Mouse (Mus musculus) cerebellum, adult 2 months (tissue): Measurements from ENCODE around the gene Ggt6. TPM values are rescaled to one million over a fixed set of nuclear protein-coding genes. Genes with fewer than 3 reads are reported as not detected.
"Not testable (repeated sequence)": the region's sequence is repeated elsewhere in the genome, so short reads cannot be mapped to it uniquely, and the experiment has no call there.

ENCODE experiments used
- DNase-seq, 2 experiments: peaks; one replicate each; pipeline ENCODE4 v3.0.0; 2021
- H3K27ac ChIP-seq: fragments of 200-500 bp; 2 replicates; pipeline ENCODE4 v1.5.1; 2012; ENCODE audit warnings: low read length, control low read depth, inconsistent platforms; ENCODE audit not compliant: insufficient read depth
- H3K27me3 ChIP-seq: fragments of 200-500 bp; 2 replicates; pipeline ENCODE4 v1.6.1; 2012; ENCODE audit warnings: inconsistent platforms, mild to moderate bottlenecking, low read length, moderate library complexity; ENCODE audit not compliant: control insufficient read depth, insufficient read depth
- H3K4me1 ChIP-seq: fragments of 200-500 bp; 2 replicates; pipeline ENCODE4 v1.6.1; 2011; ENCODE audit warnings: low read length; ENCODE audit not compliant: control insufficient read depth, insufficient read depth
- H3K4me3 ChIP-seq: fragments of 200-500 bp; replicated peaks from 2 replicates; pipeline ENCODE3; 2011; ENCODE audit warnings: mild to moderate bottlenecking, low read depth, low read length, control low read depth; ENCODE audit not compliant: insufficient read depth
- CTCF ChIP-seq: fragments of 200-500 bp; IDR thresholded peaks from 2 replicates; pipeline ENCODE4 v1.5.1; 2011; ENCODE audit warnings: low read depth, mild to moderate bottlenecking, control low read depth, low read length, moderate library complexity, borderline replicate concordance; ENCODE audit not compliant: insufficient read depth
- POLR2A ChIP-seq: fragments of 200-500 bp; IDR thresholded peaks from 2 replicates; pipeline ENCODE4 v1.6.1; 2011; ENCODE audit warnings: low read length, control low read depth, borderline replicate concordance; ENCODE audit not compliant: insufficient read depth
- WGBS: fragments of 180-500 bp; shearing (Covaris S2); methylation state at CpG from one replicate; pipeline ENCODE4 v1.1.7; 2018; 5-methylcytosine and 5-hydroxymethylcytosine counted together
- polyA plus RNA-seq: library from polyadenylated mRNA; depleted of rRNA; stranded (reverse); fragments of >200 nt; gene quantifications from 2 replicates; pipeline ENCODE4 v1.2.3, GENCODE M21; 2012

The Ggt6 gene
- polyA plus RNA-seq, 1 experiment = 0.15 TPM

GRCm38 (mm10) chr11:72421518-72422278 is 13.6 kb upstream of the Ggt6 start:
- no peak overlapping the region for H3K27ac ChIP-seq
- WGBS = 92% methylated on average over 11 of the region's 11 CpGs
- no peak overlapping the region for H3K4me3 ChIP-seq
- no peaks in the 10 kb centered on the region for H3K27me3 ChIP-seq
- TF ChIP-seq POLR2A = no peak
- no peak for TF ChIP-seq CTCF
- no peaks in the 10 kb centered on the region for H3K4me1 ChIP-seq
- DNase-seq = no peak

- WGBS = 75% methylated on average over 4 of the region's 4 CpGs
- Histone ChIP-seq H3K4me1 (no peaks in the 10 kb centered on the region), H3K4me3 (no peak overlapping the region), H3K27me3 (no peaks in the 10 kb centered on the region), H3K27ac (no peak overlapping the region)
- TF ChIP-seq POLR2A (no peak), CTCF (no peak)
- DNase-seq = no peak
Observed at GRCm38 (mm10) chr11:72423686-72424085, 11.6 kb upstream of the Ggt6 start.

- Histone ChIP-seq H3K4me3 (no peak overlapping the region), H3K27me3 (no peaks in the 10 kb centered on the region), H3K4me1 (no peaks in the 10 kb centered on the region), H3K27ac (no peak overlapping the region)
- TF ChIP-seq POLR2A (no peak), CTCF (no peak)
- DNase-seq = no peak
Observed at GRCm38 (mm10) chr11:72425201-72425600, 10.1 kb upstream of the Ggt6 start.

GRCm38 (mm10) chr11:72426884-72427283 is 8.4 kb upstream of the Ggt6 start:
- TF ChIP-seq CTCF = no peak
- no peak for TF ChIP-seq POLR2A
- no peaks in the 10 kb centered on the region for H3K4me1 ChIP-seq
- H3K4me3 ChIP-seq = no peak overlapping the region
- H3K27ac ChIP-seq = no peak overlapping the region
- H3K27me3 ChIP-seq = no peaks in the 10 kb centered on the region
- DNase-seq = no peak

- no peaks in the 10 kb centered on the region for H3K4me1 ChIP-seq
- DNase-seq = peak; percentile 60
- 1% methylated on average over 5 of the region's 5 CpGs for WGBS
- no peak overlapping the region for H3K4me3 ChIP-seq
- no peak for TF ChIP-seq POLR2A
- peak; percentile 34; the same call in 1 of the 2 replicates for TF ChIP-seq CTCF
- no peaks in the 10 kb centered on the region for H3K27me3 ChIP-seq
- H3K27ac ChIP-seq = no peak overlapping the region
Observed at GRCm38 (mm10) chr11:72428694-72429093, 6.6 kb upstream of the Ggt6 start.

GRCm38 (mm10) chr11:72429288-72429690 is 6.0 kb upstream of the Ggt6 start:
- TF ChIP-seq POLR2A = no peak
- peak; percentile 80 for TF ChIP-seq CTCF
- no peak overlapping the region for H3K4me3 ChIP-seq
- 44% methylated on average over 7 of the region's 7 CpGs for whole genome bisulfite sequencing
- H3K4me1 ChIP-seq = no peaks in the 10 kb centered on the region
- H3K27me3 ChIP-seq = no peaks in the 10 kb centered on the region
- no peak overlapping the region for H3K27ac ChIP-seq
- peak; percentile 68 to 70 for DNase-seq

GRCm38 (mm10) chr11:72430311-72431068 is 4.8 kb upstream of the Ggt6 start:
- H3K4me1 ChIP-seq, H3K27ac ChIP-seq, DNase-seq, H3K27me3 ChIP-seq, H3K4me3 ChIP-seq: not testable (repeated sequence)
- WGBS = 63% methylated on average over 9 of the region's 9 CpGs

GRCm38 (mm10) chr11:72435694-72436045 is 344 bp downstream of the Ggt6 start:
- Histone ChIP-seq H3K27ac (no peak overlapping the region), H3K4me3 (no peak overlapping the region), H3K4me1 (no peaks in the 10 kb centered on the region), H3K27me3 (no peaks in the 10 kb centered on the region)
- no peak for TF ChIP-seq CTCF
- DNase-seq = no peak
- WGBS = 23% methylated on average over 2 of the region's 2 CpGs
